8 mouse cellular contexts compared by ENCODE assay signal in the genomic region with DNA sequence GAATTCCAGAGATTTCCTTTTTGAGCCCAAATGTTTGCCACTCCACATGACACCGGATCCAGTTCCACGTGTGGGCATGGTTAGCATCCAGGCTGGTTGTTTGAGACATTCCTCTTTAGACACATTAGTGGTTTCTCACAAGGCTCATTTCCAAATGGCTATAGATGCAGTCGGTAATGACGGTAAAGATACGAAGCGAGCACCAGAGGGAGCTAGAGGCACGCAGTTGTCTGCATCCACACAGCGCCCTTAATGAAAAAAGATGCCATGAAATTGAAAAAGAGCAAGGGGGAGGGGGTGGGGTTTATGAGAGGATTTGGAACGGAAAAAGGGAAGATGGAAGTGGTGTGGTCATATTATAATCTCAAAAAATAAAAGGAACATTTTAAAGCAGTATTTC. TPM values are rescaled to one million over a fixed set of nuclear protein-coding genes. Genes with fewer than 3 reads are reported as not detected.
DNase-seq lines count a peak whose midpoint lies in the region; ATAC-seq lines count a peak whose summit lies in the region.

No protein-coding gene starts in this region.

- no peaks in the 10 kb centered on the region for H3K9me3 ChIP-seq in intestine, embryonic 14.5 days (ENCODE audit: control insufficient read depth, low read length)
- H3K9me3 ChIP-seq in midbrain, embryonic 14.5 days (ENCODE audit: control insufficient read depth, low read length): no peaks in the 10 kb centered on the region

- DNase-seq in spleen, adult 18-20 months: peak; percentile 28 to 60
- no peak for DNase-seq in spleen, adult 12 weeks (ENCODE audit: low spot score)
- peak; percentile 69 for DNase-seq in cerebellum, adult 8-10 months
- peak; percentile 32 to 88 for DNase-seq in frontal cortex, adult 2 months (ENCODE audit: extremely low spot score in 1 of 2, low spot score in 1 of 2)
- peak; percentile 78 for DNase-seq in intestine, embryonic 14.5 days (ENCODE audit: low spot score)
- peak; percentile 74 for DNase-seq in left cerebral cortex, postnatal 4 days
- DNase-seq in midbrain, embryonic 14.5 days: peak; percentile 94
- peak; percentile 60 to 61 for DNase-seq in spleen, postnatal 36 days (ENCODE audit: low spot score in 2 of 2)

- no peak overlapping the region for H3K4me2 ChIP-seq in intestine, embryonic 14.5 days (ENCODE audit: low read length)
- no peak overlapping the region for H3K4me2 ChIP-seq in midbrain, embryonic 14.5 days (ENCODE audit: low read length)

- intact Hi-C loops in left cerebral cortex, postnatal 4 days (cut with DNase I): no loop called here

- no peak overlapping the region for H3K4me3 ChIP-seq in intestine, embryonic 14.5 days (ENCODE audit: low read depth, low read length)
- H3K4me3 ChIP-seq in midbrain, embryonic 14.5 days (replicated peaks; ENCODE audit: low read depth, low read length): no peak overlapping the region

- no peaks in the 10 kb centered on the region for H3K27me3 ChIP-seq in intestine, embryonic 14.5 days (replicated peaks; ENCODE audit: control insufficient read depth, insufficient read depth, low read length)
- H3K27me3 ChIP-seq in midbrain, embryonic 14.5 days (ENCODE audit: control insufficient read depth, insufficient read depth, low read length): no peaks in the 10 kb centered on the region

- no peaks in the 10 kb centered on the region for H3K4me1 ChIP-seq in intestine, embryonic 14.5 days (replicated peaks; ENCODE audit: control insufficient read depth, insufficient read depth, low read length)
- H3K4me1 ChIP-seq in midbrain, embryonic 14.5 days (ENCODE audit: control insufficient read depth, insufficient read depth, low read length): no peaks in the 10 kb centered on the region

- 3% methylated on average over 9 of the region's 9 CpGs for WGBS in intestine, embryonic 14.5 days
- 5% methylated on average over 9 of the region's 9 CpGs for WGBS in midbrain, embryonic 14.5 days

- H3K9ac ChIP-seq in intestine, embryonic 14.5 days (ENCODE audit: low read length): no peak overlapping the region
- no peak overlapping the region for H3K9ac ChIP-seq in midbrain, embryonic 14.5 days (replicated peaks; ENCODE audit: low read length)

- no peak overlapping the region for H3K27ac ChIP-seq in intestine, embryonic 14.5 days (ENCODE audit: low read depth)
- H3K27ac ChIP-seq in midbrain, embryonic 14.5 days (replicated peaks; ENCODE audit: low read depth, low read length): no peak overlapping the region

- ATAC-seq in intestine, embryonic 14.5 days (replicated peaks; ENCODE audit: low FRiP score, low TSS enrichment, low read depth): peak; percentile 32; the same call in 1 of the 2 replicates
- peak; percentile 66; the same call in 1 of the 2 replicates for ATAC-seq in midbrain, embryonic 14.5 days (ENCODE audit: low FRiP score, low TSS enrichment)

- H3K36me3 ChIP-seq in intestine, embryonic 14.5 days (ENCODE audit: control insufficient read depth, insufficient read depth, low read length): no peaks in the 10 kb centered on the region
- H3K36me3 ChIP-seq in midbrain, embryonic 14.5 days (ENCODE audit: control insufficient read depth, insufficient read depth, low read length): no peaks in the 10 kb centered on the region

RNA-seq across cellular contexts. Expression of a gene that starts 50.3 kb away (rescaled TPM):
- 73.7 and 80.9 TPM in 2 replicates for polyA plus RNA-seq in frontal cortex, adult 2 months (2012; rRNA removed)
- 11.6 and 11.9 TPM in 2 replicates for polyA plus RNA-seq in intestine, embryonic 14.5 days (2014; fragmentation: Nextera tagmentation; extraction: Ambion mirVana)
- total RNA-seq in left cerebral cortex, postnatal 4 days (2021): 100 to 1,000 TPM; 206 to 207 TPM
- polyA plus RNA-seq in midbrain, embryonic 14.5 days (2014; fragmentation: Nextera tagmentation; extraction: Ambion mirVana): 65.9 and 68.5 TPM in 2 replicates
